Mouse (Mus musculus): ENCODE results near the gene Cfap61.

- no peak for TF ChIP-seq EP300 (optimal IDR thresholded peaks at IDR 0.05)
- no peak for TF ChIP-seq CTCF (IDR thresholded peaks at IDR 0.05; ENCODE audit: low read depth)
Measured at GRCm38 (mm10) chr2:145961861-145962260, 27.3 kb downstream of the Cfap61 start.

Measured in stomach, postnatal 0 days (tissue).